Mouse (Mus musculus): ENCODE results near the gene Btnl1.

Gene Btnl1

GRCm38 (mm10) chr17:34378716-34379115 is 1.8 kb downstream of the Btnl1 start:
- ChIA-PET CTCF (interaction anchor here in 1 of 4 experiments (2.4 kb wide), 1 partner anchor 129 kb away, joined by 5 read pairs; no protein-coding TSS in a partner anchor), POLR2A (no interaction called here)

- ChIA-PET POLR2A (no interaction called here), CTCF (interaction anchor here in 2 of 4 experiments (0.5 to 2.4 kb wide), 2 partner anchors 130 to 244 kb away, joined by 3 to 5 read pairs; no protein-coding TSS in a partner anchor)
These were observed 2.5 kb downstream of the Btnl1 start for GRCm38 (mm10) chr17:34379451-34379850.

DNA sequence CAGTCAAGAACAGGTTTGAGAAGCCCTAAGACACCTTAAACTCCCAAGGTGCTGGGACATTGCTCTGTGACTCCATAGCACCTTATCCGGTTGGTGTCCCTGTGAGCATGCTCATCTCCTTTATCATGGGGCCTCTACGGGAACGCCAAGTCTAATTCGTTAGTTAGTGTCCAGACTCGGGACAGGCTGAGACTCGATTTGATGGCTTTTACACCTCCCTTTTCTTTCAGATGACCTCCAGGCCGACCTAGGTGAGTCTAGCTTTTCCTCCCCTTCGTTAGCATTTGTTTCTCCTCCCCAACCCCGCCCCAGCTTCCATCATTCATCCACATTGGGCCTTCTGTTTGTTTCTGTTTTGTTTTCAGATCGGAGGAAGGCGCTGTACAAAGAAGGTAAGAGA is 4.9 kb downstream of the Btnl1 start:
- ChIA-PET POLR2A (interaction anchor here in 3 of 4 experiments (0.6 to 1.6 kb wide), 7 partner anchors 16 to 263 kb away, joined by 3 to 6 read pairs (median 3); partner anchors contain the start of genes BC051142 (in 1 of the 3) and H2-DMa (in 1 of the 3)), CTCF (interaction anchor here (0.6 to 2.2 kb wide), 17 partner anchors 11 to 379 kb away, joined by 3 to 14 read pairs (median 4); no protein-coding TSS in a partner anchor)

GRCm38 (mm10) chr17:34383212-34383611 is 6.3 kb downstream of the Btnl1 start:
- ChIA-PET POLR2A (interaction anchor here in 1 of 4 experiments (1.1 to 1.6 kb wide), 3 partner anchors 15 to 118 kb away, joined by 3 to 6 read pairs (median 3); partner anchors contain the start of gene BC051142), CTCF (interaction anchor here in 2 of 4 experiments (0.6 to 2.2 kb wide), 5 partner anchors 133 to 307 kb away, joined by 3 to 14 read pairs (median 9); no protein-coding TSS in a partner anchor)

DNA sequence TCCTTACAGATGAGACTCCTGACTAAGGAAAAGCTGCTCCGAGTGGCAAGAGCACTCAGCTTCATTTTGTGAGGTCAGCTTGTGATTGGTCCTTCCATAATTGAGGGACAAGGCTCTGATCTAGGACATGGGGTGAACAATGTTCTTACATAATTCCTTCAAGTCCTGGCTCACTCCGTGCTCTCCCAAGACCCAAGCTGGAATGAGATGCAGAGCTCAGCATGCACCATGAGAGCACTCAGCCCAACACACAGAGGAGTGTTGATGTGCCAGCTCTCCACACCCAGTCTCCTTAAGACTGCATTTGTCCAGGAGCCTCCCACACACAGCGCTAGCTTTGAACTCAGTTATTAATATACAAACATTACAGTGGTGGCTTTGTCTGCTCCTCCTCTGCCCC is 7.8 kb downstream of the Btnl1 start:
- ChIA-PET CTCF (interaction anchor here (0.6 to 1.8 kb wide), 14 partner anchors 14 to 297 kb away, joined by 3 to 9 read pairs (median 3); partner anchors contain the start of gene BC051142 (in 1 of the 4)), POLR2A (interaction anchor here in 1 of 4 experiments (1.4 kb wide), 1 partner anchor 15 kb away, joined by 3 read pairs; no protein-coding TSS in a partner anchor)

- POLR2A ChIA-PET, result interaction anchor here in 2 of 4 experiments (0.6 kb wide), 2 partner anchors 119 to 414 kb away, joined by 3 to 4 read pairs; no protein-coding TSS in a partner anchor
These were observed 9.7 kb downstream of the Btnl1 start for GRCm38 (mm10) chr17:34386656-34387055.

DNA sequence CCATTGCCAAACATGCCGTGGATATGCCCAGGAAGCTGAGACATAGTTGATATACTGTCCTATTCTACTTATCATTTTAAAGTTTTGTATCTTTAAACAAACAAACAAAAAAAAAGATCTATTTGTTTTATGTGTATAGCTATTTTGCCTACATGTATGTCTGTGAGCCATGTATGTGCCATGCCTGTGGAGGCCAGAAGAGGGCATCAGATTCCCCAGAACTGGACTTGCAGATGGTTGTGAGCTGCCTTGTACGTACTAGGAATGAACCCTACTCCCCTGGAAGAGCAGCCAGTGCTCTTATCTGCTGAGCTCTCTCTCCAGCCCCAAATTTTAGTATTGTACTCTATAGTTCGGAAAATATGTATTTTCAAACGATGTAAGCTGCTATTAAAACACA is 11.6 kb downstream of the Btnl1 start:
- CTCF ChIA-PET, result interaction anchor here (0.5 to 3.7 kb wide), 31 partner anchors 9 to 555 kb away, joined by 3 to 25 read pairs (median 3); partner anchors contain the start of gene BC051142 (in 3 of the 4)
- POLR2A ChIA-PET, result interaction anchor here in 3 of 4 experiments (0.6 to 2.5 kb wide), 7 partner anchors 10 to 184 kb away, joined by 3 to 10 read pairs (median 4); partner anchors contain the start of gene BC051142 (in 2 of the 3)

More at GRCm38 (mm10) chr17:34386656-34387055, 9.7 kb downstream of the Btnl1 start:
- CTCF ChIA-PET, result interaction anchor here in 3 of 4 experiments (0.6 to 3.7 kb wide), 5 partner anchors 12 to 581 kb away, joined by 3 to 25 read pairs (median 7); partner anchors contain the start of gene BC051142 (in 1 of the 3)

DNA sequence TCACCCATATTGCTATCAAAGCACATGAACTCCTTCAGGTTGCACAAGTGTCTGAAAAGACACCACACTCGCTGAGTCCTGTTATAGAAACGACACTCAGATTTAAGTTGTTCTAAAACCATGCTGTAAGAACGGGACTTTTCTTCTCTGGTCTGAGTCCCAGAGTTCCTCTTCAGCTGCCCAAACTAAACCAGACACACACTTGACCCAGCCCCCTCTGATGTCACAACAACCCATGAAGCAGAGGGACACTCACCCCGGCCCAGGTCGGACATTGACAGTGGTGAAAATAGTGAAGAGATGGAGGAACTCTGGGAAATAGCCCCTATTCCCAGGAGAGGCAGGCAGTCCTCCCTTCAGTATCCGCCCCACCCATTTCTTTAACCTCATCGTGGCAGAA is 14.6 kb downstream of the Btnl1 start:
- ChIA-PET CTCF (interaction anchor here in 2 of 4 experiments (0.6 to 0.9 kb wide), 2 partner anchors 20 to 29 kb away, joined by 3 to 5 read pairs; no protein-coding TSS in a partner anchor), POLR2A (interaction anchor here in 1 of 4 experiments (0.5 kb wide), 1 partner anchor 537 kb away, joined by 4 read pairs; no protein-coding TSS in a partner anchor)

DNA sequence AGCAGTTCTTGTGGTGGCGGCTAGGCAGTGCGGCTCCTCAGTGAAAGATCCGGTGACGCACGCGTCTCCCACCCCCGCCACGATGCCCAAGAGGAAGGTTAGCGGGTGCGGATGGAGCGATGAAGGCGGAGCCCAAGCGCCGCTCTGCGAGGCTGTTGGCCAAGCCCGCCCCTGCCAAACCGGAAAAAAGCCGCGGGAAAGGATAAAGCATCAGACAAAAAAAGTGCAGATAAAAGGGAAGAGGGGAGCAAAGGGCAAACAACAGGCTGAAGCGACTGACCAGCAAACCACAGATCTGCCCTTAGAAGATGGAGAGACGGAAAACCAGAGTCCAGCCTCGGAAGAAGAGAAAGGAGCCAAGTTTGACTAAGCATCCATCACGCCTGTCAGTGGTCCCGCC is 15.4 kb downstream of the Btnl1 start:
- CTCF ChIA-PET, result interaction anchor here in 2 of 4 experiments (0.6 to 0.9 kb wide), 2 partner anchors 19 to 882 kb away, joined by 3 to 5 read pairs; no protein-coding TSS in a partner anchor
- POLR2A ChIA-PET, result interaction anchor here in 1 of 4 experiments (0.6 kb wide), 1 partner anchor 127 kb away, joined by 3 read pairs; no protein-coding TSS in a partner anchor

DNA sequence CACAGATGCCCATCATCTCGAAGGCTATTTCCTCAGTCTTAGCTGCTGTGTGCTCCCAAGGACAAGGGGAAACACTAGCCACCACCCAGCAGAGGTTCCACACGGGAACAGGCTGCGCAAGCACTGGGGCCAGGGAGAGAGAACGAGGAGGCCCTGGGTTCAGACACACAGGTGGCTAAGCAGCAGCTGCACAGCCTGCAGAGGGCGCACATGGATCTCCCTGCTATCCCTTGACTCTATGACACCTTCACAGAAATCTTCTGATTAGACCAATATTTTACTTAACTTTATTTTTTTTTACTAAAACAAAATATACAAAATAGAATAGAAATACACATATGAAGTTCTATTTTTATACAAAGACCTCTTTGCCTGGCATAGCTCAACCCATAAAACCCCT is 20.4 kb downstream of the Btnl1 start:
- CTCF ChIA-PET, result interaction anchor here (0.5 to 4.6 kb wide), 9 partner anchors 9 to 326 kb away, joined by 3 to 49 read pairs (median 5); no protein-coding TSS in a partner anchor
- POLR2A ChIA-PET, result interaction anchor here in 1 of 4 experiments (1.0 kb wide), 1 partner anchor 206 kb away, joined by 3 read pairs; the partner anchor contains the start of genes Agpat1 and Rnf5

GRCm38 (mm10) chr17:34398058-34398710 is 21.3 kb downstream of the Btnl1 start:
- ChIA-PET CTCF (interaction anchor here (0.6 to 4.6 kb wide), 33 partner anchors 10 to 483 kb away, joined by 3 to 49 read pairs (median 4); partner anchors contain the start of genes Notch4 (in 1 of the 4), Psmb9 (in 1 of the 4) and Tap1 (in 1 of the 4)), POLR2A (interaction anchor here (0.5 to 2.0 kb wide), 22 partner anchors 9 to 717 kb away, joined by 3 to 10 read pairs (median 4); partner anchors contain the start of genes Agpat1 (in 2 of the 4), Rnf5 (in 2 of the 4), H2-DMa (in 1 of the 4) and Rps18 (in 1 of the 4))

DNA sequence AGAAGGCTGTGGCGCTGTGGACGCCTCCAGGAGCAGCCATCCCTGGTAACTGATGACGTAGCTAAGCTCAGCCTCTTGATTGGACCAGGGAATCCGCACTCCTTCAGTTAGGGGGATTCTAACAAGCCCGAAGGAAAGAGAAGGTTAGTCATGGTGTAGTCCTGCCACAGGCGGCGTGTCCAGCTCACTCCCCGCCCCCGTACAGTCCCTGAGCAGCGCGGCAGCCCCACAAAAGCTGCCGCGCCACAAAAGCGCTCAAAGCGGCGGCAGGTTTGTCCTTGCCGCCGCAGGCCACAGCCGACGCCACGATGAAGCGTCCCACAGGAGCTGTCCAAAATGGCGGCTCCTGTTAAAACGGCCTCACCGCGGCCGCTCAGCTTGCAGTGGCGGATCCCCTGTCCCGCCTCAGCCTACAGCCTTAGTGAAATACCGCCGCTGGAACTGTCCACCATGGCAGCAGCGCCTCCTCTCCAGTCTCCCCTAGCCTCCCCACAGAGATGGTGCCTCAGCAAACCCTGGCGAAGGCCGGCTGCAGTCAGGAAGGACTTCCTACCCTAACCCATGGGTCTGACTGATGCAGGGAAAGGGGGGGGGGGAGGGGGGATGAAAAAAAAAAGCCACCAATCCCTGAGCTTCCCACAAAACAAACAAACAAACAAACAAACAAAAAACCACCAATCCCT is 21.9 kb downstream of the Btnl1 start, which contains the start of gene BC051142:
Gene BC051142, plus strand, starts transcription at position 110 of the 683 bp plus-strand sequence.
- CTCF ChIA-PET, result interaction anchor here (0.6 to 4.6 kb wide), 31 partner anchors 10 to 483 kb away, joined by 3 to 49 read pairs (median 4); partner anchors contain the start of genes Notch4 (in 1 of the 4), Psmb9 (in 1 of the 4) and Tap1 (in 1 of the 4)
- POLR2A ChIA-PET, result interaction anchor here (0.5 to 2.0 kb wide), 25 partner anchors 9 to 717 kb away, joined by 3 to 10 read pairs (median 3); partner anchors contain the start of genes Agpat1 (in 1 of the 4), H2-DMa (in 1 of the 4), Rnf5 (in 1 of the 4) and Rps18 (in 1 of the 4)

DNA sequence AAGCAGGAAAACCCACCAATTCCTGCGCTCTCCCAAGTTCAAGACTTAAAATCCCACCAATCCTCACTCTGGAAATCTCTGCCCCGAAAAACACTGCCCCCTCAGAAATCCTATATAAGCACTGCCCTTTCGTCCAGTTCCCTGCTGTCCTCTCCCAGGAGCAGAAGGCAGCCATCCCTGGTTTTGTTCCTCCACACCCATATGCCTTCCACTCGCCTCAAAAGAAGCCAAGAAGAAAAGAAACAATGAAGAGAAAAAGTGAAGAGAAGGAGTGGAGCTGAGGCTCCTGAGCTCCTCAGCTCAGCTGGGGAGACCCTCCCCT is 22.4 kb downstream of the Btnl1 start:
- CTCF ChIA-PET, result interaction anchor here in 3 of 4 experiments (0.6 to 4.6 kb wide), 20 partner anchors 11 to 229 kb away, joined by 3 to 49 read pairs (median 4); partner anchors contain the start of genes Notch4 (in 1 of the 3), Psmb9 (in 1 of the 3) and Tap1 (in 1 of the 3)

GRCm38 (mm10) chr17:34411117-34411516 is 34.2 kb downstream of the Btnl1 start:
- ChIA-PET POLR2A (interaction anchor here in 3 of 4 experiments (0.6 to 1.1 kb wide), 6 partner anchors 12 to 395 kb away, joined by 3 to 5 read pairs (median 3); partner anchors contain the start of gene BC051142 (in 2 of the 3)), CTCF (interaction anchor here (0.6 to 5.4 kb wide), 75 partner anchors 9 to 385 kb away, joined by 3 to 49 read pairs (median 5); partner anchors contain the start of genes BC051142 (in 4 of the 4), Btnl1 (in 1 of the 4), H2-Aa (in 1 of the 4) and Tap1 (in 1 of the 4))

More for the DNA sequence above, 22.4 kb downstream of the Btnl1 start:
- POLR2A ChIA-PET, result interaction anchor here in 3 of 4 experiments (0.6 to 2.0 kb wide), 17 partner anchors 9 to 553 kb away, joined by 3 to 10 read pairs (median 4); partner anchors contain the start of genes H2-DMa (in 1 of the 3), Rps18 (in 1 of the 3), Rxrb (in 1 of the 3) and Slc39a7 (in 1 of the 3)

GRCm38 (mm10) chr17:34420014-34420413 is 43.1 kb downstream of the Btnl1 start:
- ChIA-PET POLR2A (no interaction called here), CTCF (interaction anchor here in 1 of 4 experiments (1.3 kb wide), 1 partner anchor 9 kb away, joined by 3 read pairs; no protein-coding TSS in a partner anchor)

DNA sequence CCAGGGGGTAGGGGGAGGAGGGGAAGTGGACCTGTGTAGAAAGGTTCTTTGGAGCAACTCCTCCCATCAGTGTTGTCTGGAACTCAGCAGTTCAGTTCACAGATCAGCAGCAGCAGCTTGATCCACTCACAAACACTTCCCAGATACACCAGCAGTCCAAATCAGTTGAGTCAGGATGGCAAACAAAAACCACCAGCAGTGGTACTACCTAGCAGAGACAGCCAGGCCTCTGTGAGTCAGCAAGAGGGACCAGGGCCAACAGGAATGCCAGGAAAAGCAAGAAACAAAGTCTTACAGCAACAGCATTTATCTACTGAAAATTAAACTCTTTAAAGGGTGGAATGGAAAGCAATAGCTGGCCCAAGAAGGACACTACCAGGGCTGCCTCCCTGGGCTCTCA is 50.7 kb downstream of the Btnl1 start:
- ChIA-PET CTCF (interaction anchor here in 1 of 4 experiments (0.7 kb wide), 1 partner anchor 229 kb away, joined by 3 read pairs; no protein-coding TSS in a partner anchor), POLR2A (no interaction called here)
